Comparison of ENCODE assay signal across 7 mouse cellular contexts in the genomic region with DNA sequence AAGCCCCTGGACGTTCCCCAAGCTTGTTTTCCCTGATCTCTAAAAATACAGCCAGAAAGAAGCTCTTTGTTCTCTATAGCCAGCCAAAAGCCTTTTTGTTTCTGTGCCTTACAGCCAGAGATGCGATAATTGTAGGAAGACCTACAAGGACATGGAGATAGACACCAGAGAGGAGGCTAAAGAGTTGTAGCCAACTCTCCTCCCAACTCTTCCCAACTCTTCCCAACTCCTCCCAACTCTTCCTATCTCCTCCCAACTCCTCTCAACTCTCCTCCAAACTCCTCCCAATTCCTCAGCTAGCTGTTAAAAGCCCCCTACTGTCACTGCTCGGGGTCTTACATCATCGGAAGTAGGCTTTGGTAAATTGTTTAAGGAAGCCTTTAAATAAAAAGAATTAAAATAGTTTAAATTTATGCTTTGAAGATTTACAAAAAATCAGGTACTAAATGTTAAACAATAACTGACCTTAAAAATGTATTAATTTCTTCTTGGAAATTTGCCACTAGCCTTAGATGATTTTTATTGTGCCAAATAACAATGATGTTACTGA. TPM values are rescaled to one million over a fixed set of nuclear protein-coding genes. Genes with fewer than 3 reads are reported as not detected.
DNase-seq lines count a peak whose midpoint lies in the region.

No protein-coding gene starts in this region.

- intact Hi-C loops in heart, postnatal 10 days (cut with DNase I): loop anchor here (2.0 to 10.0 kb wide), 3 partner anchors 65 to 1097 kb away; partner anchors contain the start of genes Evi5l and Pnpla6

- DNase-seq in A20 (ENCODE audit: low read depth, low spot score) (peak; percentile 57), NIH3T3 (ENCODE audit: low read depth) (peak; percentile 32)
- peak; percentile 87 for DNase-seq in heart, adult 11 months
- DNase-seq in heart, postnatal 10 days: peak; percentile 5 to 12
- peak; percentile 3 for DNase-seq in kidney, postnatal 14 days
- peak; percentile 4 for DNase-seq in lung, postnatal 36 days
- peak; percentile 61 for DNase-seq in testis, postnatal 14 days (ENCODE audit: low spot score)

RNA-seq across cellular contexts. Expression of gene Zfp958, which starts 1.3 kb away (rescaled TPM):
- 10 to 100 TPM in 1 of 2 experiments, 1 to 10 TPM in 1; 9.7 to 11.2 TPM for total RNA-seq in heart, postnatal 10 days (2021)

Comparison
In these comparisons a context has a peak if more than half of its experiments do, and no peak if none do; other contexts are left out.
1. Peak in every context shown above with its lines: DNase-seq.
2. DNase-seq: peak in every context shown above with its lines; median percentile 87 in heart, adult 11 months; 61 in testis, postnatal 14 days; 57 in A20; 32 in NIH3T3; 8 in heart, postnatal 10 days; 4 in lung, postnatal 36 days; 3 in kidney, postnatal 14 days.